In genomic region chr17:25945517-25946155, GRCm38 (mm10) we compare ENCODE assay signal across 15 mouse cellular contexts. TPM values are rescaled to one million over a fixed set of nuclear protein-coding genes. Genes with fewer than 3 reads are reported as not detected.
A peak's percentile ranks its signal among the peaks of the same experiment; 100 is the strongest.
DNase-seq lines count a peak whose midpoint lies in the region; ATAC-seq and TF ChIP-seq lines count a peak whose summit lies in the region.
"Had no signal": no experiment of that assay in that cellular context is flagged by ENCODE, and none has a peak within 500 bp of the region (broad histone marks: within the 10 kb centered on the region; RNA-seq: fewer than 3 reads in every experiment).

No protein-coding gene starts in this region.

- no peak overlapping the region for H3K4me3 ChIP-seq in heart, adult 2 months
- no peak overlapping the region for H3K4me3 ChIP-seq in limb, embryonic 13.5 days
- H3K4me3 ChIP-seq: neural tube, embryonic 15.5 days had no signal

- TF ChIP-seq POLR2A in heart, adult 2 months (IDR thresholded peaks at IDR 0.05; ENCODE audit: insufficient read depth, low read depth, low read length) = no peak

- no peak for TF ChIP-seq CTCF in heart, adult 2 months (IDR thresholded peaks at IDR 0.05)

- peaks cover 5% of the 10 kb centered on the region for H3K4me1 ChIP-seq in heart, adult 2 months (ENCODE audit: control insufficient read depth, insufficient read depth, low read length)
- H3K4me1 ChIP-seq in limb, embryonic 13.5 days = peaks cover 12% of the 10 kb centered on the region

- WGBS in heart, adult 2 months = 50% methylated on average over 9 of the region's 9 CpGs
- WGBS in limb, embryonic 13.5 days = 73% methylated on average over 9 of the region's 9 CpGs

- no peak overlapping the region for H3K4me2 ChIP-seq in limb, embryonic 13.5 days (replicated peaks)
- H3K4me2 ChIP-seq: neural tube, embryonic 15.5 days had no signal

- no peaks in the 10 kb centered on the region for H3K27me3 ChIP-seq in heart, adult 2 months (ENCODE audit: control insufficient read depth, insufficient read depth, low read length)
- H3K27me3 ChIP-seq in limb, embryonic 13.5 days = peaks cover 14% of the 10 kb centered on the region

- intact Hi-C loops in heart, adult 2 months (cut with DNase I) = no loop called here
- intact Hi-C loops in heart, postnatal 25 days (cut with DNase I) = loop anchor here (10.0 kb wide), 1 partner anchor 51 kb away; no protein-coding TSS in a partner anchor

- ATAC-seq in limb, embryonic 13.5 days (ENCODE audit: low FRiP score, low read depth) = no peak

- peak overlapping the region; percentile 57 for H3K27ac ChIP-seq in heart, adult 2 months
- H3K27ac ChIP-seq in limb, embryonic 13.5 days = no peak overlapping the region
- H3K27ac ChIP-seq: neural tube, embryonic 15.5 days had no signal

- no peaks in the 10 kb centered on the region for H3K36me3 ChIP-seq in heart, adult 2 months (ENCODE audit: control insufficient read depth, insufficient read depth, low read length)
- H3K36me3 ChIP-seq in limb, embryonic 13.5 days = no peaks in the 10 kb centered on the region
- H3K36me3 ChIP-seq: neural tube, embryonic 15.5 days had no signal

- TF ChIP-seq EP300 in heart, adult 2 months (IDR thresholded peaks at IDR 0.05; ENCODE audit: insufficient read depth, low read depth, low read length) = no peak

- H3K9me3 ChIP-seq in limb, embryonic 13.5 days = no peaks in the 10 kb centered on the region
- H3K9me3 ChIP-seq: neural tube, embryonic 15.5 days had no signal

- DNase-seq in heart, adult 2 months = peak; percentile 48 to 73
- no peak for DNase-seq in heart, postnatal 25 days (ENCODE audit: low spot score)
- DNase-seq in adrenal gland, postnatal 36 days = peak; percentile 51 to 67
- peak; percentile 82 for DNase-seq in kidney, adult 11 months
- no peak for DNase-seq in retina, postnatal 1 day
- DNase-seq in natural killer cell, adult 2 months (ENCODE audit: low spot score in 2 of 2) = no peak
- no peak for DNase-seq in urinary bladder, postnatal 10 days (ENCODE audit: low spot score)
- DNase-seq: cerebellum, adult 9-11 months; spleen, adult 18-20 months; thymus, postnatal 25 days had no signal

- no peak overlapping the region; the same call in 1 of the 2 replicates for H3K9ac ChIP-seq in heart, adult 2 months (ENCODE audit: low read depth, low read length)
- H3K9ac ChIP-seq in limb, embryonic 13.5 days = peak overlapping the region; percentile 19; the same call in 1 of the 2 replicates
- H3K9ac ChIP-seq: neural tube, embryonic 15.5 days had no signal

- no peaks in the 10 kb centered on the region for H3K79me2 ChIP-seq in heart, adult 2 months (replicated peaks; ENCODE audit: control insufficient read depth, insufficient read depth, low read length)

RNA-seq across cellular contexts. Expression of gene Nhlrc4, which starts 0.9 kb away (rescaled TPM):
- total RNA-seq in heart, adult 2 months (2021) = under 1 TPM; 0.10 to 0.30 TPM
- 0.15 and 2.8 TPM in 2 replicates for polyA plus RNA-seq in heart, adult 2 months (2012; rRNA removed)
- total RNA-seq in heart, postnatal 25 days (2021) = not detected
- total RNA-seq in adrenal gland, postnatal 36 days (2021) = not detected
- not detected in 2 replicates for polyA plus RNA-seq in limb, embryonic 13.5 days (2015; fragmentation: Nextera tagmentation; extraction: Ambion mirVana)
- total RNA-seq: megakaryocyte-erythroid progenitor cell, adult 5-6 weeks had no signal
- polyA plus RNA-seq: large intestine, adult 2 months; neural tube, embryonic 15.5 days had no signal

RNA-seq across cellular contexts. Expression of gene Pigq, which starts 0.9 kb away (rescaled TPM):
- total RNA-seq in heart, adult 2 months (2021) = 10 to 100 TPM; 40.8 to 48.7 TPM
- 74.7 and 115 TPM in 2 replicates for polyA plus RNA-seq in heart, adult 2 months (2012; rRNA removed)
- total RNA-seq in heart, postnatal 25 days (2021) = 10 to 100 TPM; 49.0 to 55.6 TPM
- 100 to 1,000 TPM in 1 of 2 experiments, 10 to 100 TPM in 1; 96.8 to 117 TPM for total RNA-seq in adrenal gland, postnatal 36 days (2021)
- polyA plus RNA-seq in limb, embryonic 13.5 days (2015; fragmentation: Nextera tagmentation; extraction: Ambion mirVana) = 50.2 and 50.5 TPM in 2 replicates

RNA-seq across cellular contexts. Expression of gene A930017K11Rik, which starts 6.7 kb away (rescaled TPM):
- total RNA-seq in heart, adult 2 months (2021) = under 1 TPM; 0.27 to 0.37 TPM
- 0.44 and 0.61 TPM in 2 replicates for polyA plus RNA-seq in heart, adult 2 months (2012; rRNA removed)
- total RNA-seq in heart, postnatal 25 days (2021) = under 1 TPM; 0.17 to 0.18 TPM
- not detected for total RNA-seq in adrenal gland, postnatal 36 days (2021)
- 0.19 and 0.31 TPM in 2 replicates for polyA plus RNA-seq in limb, embryonic 13.5 days (2015; fragmentation: Nextera tagmentation; extraction: Ambion mirVana)
- polyA plus RNA-seq: embryonic facial prominence, embryonic 14.5 days; large intestine, adult 2 months had no signal

RNA-seq across cellular contexts. Expression of gene Rab40c, which starts 26.1 kb away (rescaled TPM):
- total RNA-seq in heart, adult 2 months (2021) = 10 to 100 TPM; 15.2 to 17.6 TPM
- 20.5 and 33.8 TPM in 2 replicates for polyA plus RNA-seq in heart, adult 2 months (2012; rRNA removed)
- total RNA-seq in heart, postnatal 25 days (2021) = 10 to 100 TPM; 17.0 to 17.4 TPM
- 10 to 100 TPM; 20.6 to 46.0 TPM for total RNA-seq in adrenal gland, postnatal 36 days (2021)
- polyA plus RNA-seq in limb, embryonic 13.5 days (2015; fragmentation: Nextera tagmentation; extraction: Ambion mirVana) = 33.4 and 37.6 TPM in 2 replicates

RNA-seq across cellular contexts. Expression of gene Capn15, which starts 40.0 kb away (rescaled TPM):
- 1 to 10 TPM; 6.1 to 7.4 TPM for total RNA-seq in heart, adult 2 months (2021)
- 15.1 and 15.5 TPM in 2 replicates for polyA plus RNA-seq in heart, adult 2 months (2012; rRNA removed)
- 1 to 10 TPM; 7.1 to 7.8 TPM for total RNA-seq in heart, postnatal 25 days (2021)
- total RNA-seq in adrenal gland, postnatal 36 days (2021) = 10 to 100 TPM; 16.7 to 23.8 TPM
- 24.8 and 25.4 TPM in 2 replicates for polyA plus RNA-seq in limb, embryonic 13.5 days (2015; fragmentation: Nextera tagmentation; extraction: Ambion mirVana)

Comparison
In these comparisons a context has a peak if more than half of its experiments do, and no peak if none do; other contexts are left out.
1. DNase-seq: peak in heart, adult 2 months (2 of 2), adrenal gland, postnatal 36 days (2 of 2) and kidney, adult 11 months (single experiment); none in heart, postnatal 25 days (single experiment), retina, postnatal 1 day (single experiment), natural killer cell, adult 2 months (0 of 2) and urinary bladder, postnatal 10 days (single experiment).